Mouse (Mus musculus): ENCODE data around the gene Taf10. TPM values are rescaled to one million over a fixed set of nuclear protein-coding genes. Genes with fewer than 3 reads are reported as not detected.

The Taf10 gene
- total and polyA plus RNA-seq, 3 experiments, result 110 to 158 (median 115) TPM

- Histone ChIP-seq H3K36me3 (ENCODE audit: control insufficient read depth, insufficient read depth, low read length) (peaks cover 8% of the 10 kb centered on the region), H3K79me2 (replicated peaks; ENCODE audit: control insufficient read depth, insufficient read depth, low read length) (no peaks in the 10 kb centered on the region), H3K27ac (no peak overlapping the region), H3K9ac (ENCODE audit: low read depth, low read length) (no peak overlapping the region), H3K27me3 (ENCODE audit: control insufficient read depth, insufficient read depth, low read length) (no peaks in the 10 kb centered on the region), H3K4me3 (no peak overlapping the region), H3K4me1 (ENCODE audit: control insufficient read depth, insufficient read depth, low read length) (peaks cover 8% of the 10 kb centered on the region)
- intact Hi-C loops (cut with DNase I), result no loop called here
- 92% methylated on average over 11 of the region's 11 CpGs for WGBS
- DNase-seq, result no peak
- no peak for TF ChIP-seq CTCF (IDR thresholded peaks at IDR 0.05)
- TF ChIP-seq POLR2A (IDR thresholded peaks at IDR 0.05; ENCODE audit: insufficient read depth, low read depth, low read length), result no peak
- TF ChIP-seq EP300 (IDR thresholded peaks at IDR 0.05; ENCODE audit: insufficient read depth, low read depth, low read length), result no peak
These were observed 20.2 kb upstream of the Taf10 start for GRCm38 (mm10) chr7:105764331-105764730.

GRCm38 (mm10) chr7:105762517-105763270 lies 18.5 kb upstream of the Taf10 start:
- H3K79me2 ChIP-seq (replicated peaks; ENCODE audit: control insufficient read depth, insufficient read depth, low read length), result no peaks in the 10 kb centered on the region
- H3K4me1 ChIP-seq (ENCODE audit: control insufficient read depth, insufficient read depth, low read length), result peaks cover 4% of the 10 kb centered on the region
- H3K36me3 ChIP-seq (ENCODE audit: control insufficient read depth, insufficient read depth, low read length), result peaks cover 2% of the 10 kb centered on the region
- DNase-seq, result no peak
- no peak overlapping the region for H3K27ac ChIP-seq
- intact Hi-C loops (cut with DNase I), result no loop called here
- H3K4me3 ChIP-seq, result no peak overlapping the region
- WGBS, result 60% methylated on average over 55 of the region's 55 CpGs
- no peak for TF ChIP-seq POLR2A (IDR thresholded peaks at IDR 0.05; ENCODE audit: insufficient read depth, low read depth, low read length)
- TF ChIP-seq CTCF (IDR thresholded peaks at IDR 0.05), result no peak
- no peak overlapping the region for H3K9ac ChIP-seq (ENCODE audit: low read depth, low read length)
- no peaks in the 10 kb centered on the region for H3K27me3 ChIP-seq (ENCODE audit: control insufficient read depth, insufficient read depth, low read length)

DNA sequence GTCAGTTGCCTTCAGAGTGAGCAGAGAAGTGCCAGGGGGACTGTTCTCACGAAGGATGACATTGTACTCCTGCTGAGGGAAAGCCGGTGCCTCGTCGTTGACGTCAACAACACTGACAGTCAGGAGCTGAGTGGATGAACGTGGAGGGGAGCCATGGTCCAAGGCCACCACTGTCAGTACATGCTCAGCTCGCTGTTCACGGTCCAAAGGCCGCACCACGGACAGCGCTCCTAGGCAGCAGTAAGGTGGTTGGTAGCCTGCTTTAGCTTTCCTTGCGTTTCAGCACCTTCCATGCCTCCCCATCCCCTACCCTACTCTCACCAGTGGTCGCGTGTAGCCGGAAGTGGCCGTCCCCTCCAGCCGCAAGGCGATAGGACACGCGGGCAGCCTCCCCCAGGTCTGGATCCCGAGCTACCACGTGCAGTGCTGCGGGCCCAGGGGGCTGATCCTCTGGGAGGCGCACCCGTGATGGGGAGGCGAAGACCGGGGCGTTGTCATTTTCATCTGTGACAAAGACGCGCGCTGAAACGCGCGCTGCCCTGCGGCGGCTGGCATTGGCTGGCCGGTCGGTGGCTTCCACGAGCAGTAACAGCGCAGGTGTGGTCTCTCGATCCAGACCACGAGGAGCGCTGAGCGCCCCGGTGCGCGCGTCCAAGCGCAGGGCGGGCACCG lies 17.8 kb upstream of the Taf10 start:
- Histone ChIP-seq H3K27me3 (ENCODE audit: control insufficient read depth, insufficient read depth, low read length) (no peaks in the 10 kb centered on the region), H3K27ac (no peak overlapping the region), H3K9ac (ENCODE audit: low read depth, low read length) (no peak overlapping the region), H3K36me3 (ENCODE audit: control insufficient read depth, insufficient read depth, low read length) (no peaks in the 10 kb centered on the region; the same call in 1 of the 2 replicates), H3K4me1 (ENCODE audit: control insufficient read depth, insufficient read depth, low read length) (no peaks in the 10 kb centered on the region), H3K4me3 (no peak overlapping the region), H3K79me2 (replicated peaks; ENCODE audit: control insufficient read depth, insufficient read depth, low read length) (no peaks in the 10 kb centered on the region)
- 49% methylated on average over 51 of the region's 51 CpGs for WGBS
- no peak for TF ChIP-seq EP300 (IDR thresholded peaks at IDR 0.05; ENCODE audit: insufficient read depth, low read depth, low read length)
- TF ChIP-seq POLR2A (IDR thresholded peaks at IDR 0.05; ENCODE audit: insufficient read depth, low read depth, low read length), result no peak
- TF ChIP-seq CTCF (IDR thresholded peaks at IDR 0.05), result no peak
- no peak for DNase-seq
- intact Hi-C loops (cut with DNase I), result no loop called here

GRCm38 (mm10) chr7:105753281-105753680 lies 9.1 kb upstream of the Taf10 start:
- intact Hi-C loops (cut with DNase I), result no loop called here

GRCm38 (mm10) chr7:105752716-105753115 lies 8.6 kb upstream of the Taf10 start:
- intact Hi-C loops (cut with DNase I), result no loop called here

More at GRCm38 (mm10) chr7:105753281-105753680, 9.1 kb upstream of the Taf10 start:
- H3K36me3 ChIP-seq (ENCODE audit: control insufficient read depth, insufficient read depth, low read length), result no peaks in the 10 kb centered on the region
- no peak overlapping the region for H3K9ac ChIP-seq (ENCODE audit: low read depth, low read length)
- H3K27me3 ChIP-seq (ENCODE audit: control insufficient read depth, insufficient read depth, low read length), result no peaks in the 10 kb centered on the region
- no peak overlapping the region for H3K4me3 ChIP-seq
- H3K79me2 ChIP-seq (replicated peaks; ENCODE audit: control insufficient read depth, insufficient read depth, low read length), result no peaks in the 10 kb centered on the region
- WGBS, result 91% methylated on average over 10 of the region's 10 CpGs
- TF ChIP-seq EP300 (IDR thresholded peaks at IDR 0.05; ENCODE audit: insufficient read depth, low read depth, low read length) (no peak), CTCF (IDR thresholded peaks at IDR 0.05) (no peak), POLR2A (IDR thresholded peaks at IDR 0.05; ENCODE audit: insufficient read depth, low read depth, low read length) (no peak)
- no peak for DNase-seq
- H3K4me1 ChIP-seq (ENCODE audit: control insufficient read depth, insufficient read depth, low read length), result peaks cover 3% of the 10 kb centered on the region
- H3K27ac ChIP-seq, result no peak overlapping the region

More at GRCm38 (mm10) chr7:105752716-105753115, 8.6 kb upstream of the Taf10 start:
- Histone ChIP-seq H3K4me1 (ENCODE audit: control insufficient read depth, insufficient read depth, low read length) (peaks cover 3% of the 10 kb centered on the region), H3K36me3 (ENCODE audit: control insufficient read depth, insufficient read depth, low read length) (no peaks in the 10 kb centered on the region), H3K4me3 (no peak overlapping the region), H3K9ac (ENCODE audit: low read depth, low read length) (no peak overlapping the region), H3K79me2 (replicated peaks; ENCODE audit: control insufficient read depth, insufficient read depth, low read length) (no peaks in the 10 kb centered on the region), H3K27ac (no peak overlapping the region), H3K27me3 (ENCODE audit: control insufficient read depth, insufficient read depth, low read length) (no peaks in the 10 kb centered on the region)
- WGBS, result 77% methylated on average over 2 of the region's 2 CpGs
- no peak for DNase-seq
- no peak for TF ChIP-seq EP300 (IDR thresholded peaks at IDR 0.05; ENCODE audit: insufficient read depth, low read depth, low read length)
- TF ChIP-seq POLR2A (IDR thresholded peaks at IDR 0.05; ENCODE audit: insufficient read depth, low read depth, low read length), result no peak
- TF ChIP-seq CTCF (IDR thresholded peaks at IDR 0.05), result no peak
